Mouse (Mus musculus) hindbrain, postnatal 0 days (tissue): ENCODE data around the gene Polr2h. TPM values are rescaled to one million over a fixed set of nuclear protein-coding genes. Genes with fewer than 3 reads are reported as not detected.
A peak's percentile ranks its signal among the peaks of the same experiment; 100 is the strongest.

Experiments
- ATAC-seq: fragments of 200-750 bp; cut with Nextera tagmentation; 2 replicates; pipeline ENCODE4 v1.8.0; 2017; ENCODE audit warnings: mild to moderate bottlenecking, moderate TSS enrichment, moderate library complexity
- DNase-seq: peaks from one replicate; pipeline ENCODE4 v3.0.0-alpha.2; 2015; ENCODE audit warnings: low spot score
- H3K27ac ChIP-seq: fragments of 300-500 bp; sonication (generic); 2 replicates; pipeline ENCODE4 v1.5.1; 2014; ENCODE audit warnings: mild to moderate bottlenecking
- H3K27me3 ChIP-seq: fragments of 300-500 bp; sonication (generic); 2 replicates; pipeline ENCODE4 v1.6.1; 2014; ENCODE audit warnings: low read length, mixed read lengths; ENCODE audit not compliant: insufficient read depth
- H3K36me3 ChIP-seq: fragments of 300-500 bp; sonication (generic); 2 replicates; pipeline ENCODE4 v1.6.1; 2014; ENCODE audit warnings: low read length, mixed read lengths; ENCODE audit not compliant: insufficient read depth
- H3K4me1 ChIP-seq: fragments of 300-500 bp; sonication (generic); 2 replicates; pipeline ENCODE4 v1.6.1; 2014; ENCODE audit warnings: antibody characterized with exemption, low read length, mixed read lengths; ENCODE audit not compliant: insufficient read depth
- H3K4me2 ChIP-seq: fragments of 300-500 bp; sonication (generic); 2 replicates; pipeline ENCODE4 v1.6.1; 2014; ENCODE audit warnings: low read depth, mild to moderate bottlenecking, low read length, moderate library complexity, mixed read lengths
- H3K4me3 ChIP-seq: fragments of 300-500 bp; sonication (generic); 2 replicates; pipeline ENCODE4 v1.5.1; 2014; ENCODE audit warnings: low read length
- H3K9ac ChIP-seq: fragments of 300-500 bp; sonication (generic); replicated peaks from 2 replicates; pipeline ENCODE4 v1.6.1; 2014; ENCODE audit warnings: mild to moderate bottlenecking, low read length, moderate library complexity, mixed read lengths
- H3K9me3 ChIP-seq: fragments of 300-500 bp; sonication (generic); 2 replicates; pipeline ENCODE4 v1.6.1; 2016; ENCODE audit warnings: low read length, mixed read lengths
- CTCF ChIP-seq: IDR thresholded peaks from 2 replicates; pipeline ENCODE4 v1.5.1; 2016; ENCODE audit warnings: antibody characterized with exemption, control low read depth, low read depth
- WGBS: fragments of 180-500 bp; shearing (Covaris S2); extraction: QIAGEN DNeasy Blood & Tissue Kit; methylation state at CpG from one replicate; pipeline ENCODE4 v1.1.7; 2014; 5-methylcytosine and 5-hydroxymethylcytosine counted together
- polyA plus RNA-seq: library from polyadenylated mRNA; unstranded; fragments of >200 nt; fragmentation: Nextera tagmentation; extraction: Ambion mirVana; gene quantifications from 2 replicates; pipeline ENCODE4 v1.2.1, GENCODE M21; 2015
- total RNA-seq: library from RNA; depleted of rRNA; stranded (reverse); fragments of >200 nt; gene quantifications from 2 replicates; pipeline ENCODE4 v1.2.3, GENCODE M21; 2014

Gene Polr2h
- total and polyA plus RNA-seq, 2 experiments from 2014 or later = 25.5 to 90.8 TPM

- ATAC-seq = no peak
- H3K9ac ChIP-seq = peak overlapping the region; percentile 68; the same call in 1 of the 2 replicates
- H3K4me3 ChIP-seq = peak overlapping the region; percentile 45; the same call in 1 of the 2 replicates
- peaks cover 11% of the 10 kb centered on the region for H3K4me1 ChIP-seq
- H3K36me3 ChIP-seq = peaks cover 41% of the 10 kb centered on the region
- no peaks in the 10 kb centered on the region for H3K9me3 ChIP-seq
- 34% methylated on average over 16 of the region's 16 CpGs for WGBS
- H3K4me2 ChIP-seq = peak overlapping the region; percentile 65
- peak overlapping the region; percentile 89 for H3K27ac ChIP-seq
- no peak for TF ChIP-seq CTCF
- H3K27me3 ChIP-seq = no peaks in the 10 kb centered on the region
- DNase-seq = no peak
Measured at GRCm38 (mm10) chr16:20692241-20692965, 25.1 kb upstream of the Polr2h start.

GRCm38 (mm10) chr16:20693111-20693701, 24.3 kb upstream of the Polr2h start, which contains the start of gene Fam131a:
Gene Fam131a, plus strand, starts transcription at chr16:20693241.
- Histone ChIP-seq H3K9ac (peak within 1 kb of the TSS; percentile 68), H3K27me3 (no peaks in the 10 kb centered on the region), H3K27ac (peak within 1 kb of the TSS; percentile 89), H3K9me3 (no peaks in the 10 kb centered on the region), H3K4me3 (peak within 1 kb of the TSS; percentile 45), H3K4me2 (peak within 1 kb of the TSS; percentile 65), H3K36me3 (peaks cover 34% of the 10 kb centered on the region), H3K4me1 (peaks cover 11% of the 10 kb centered on the region)
- TF ChIP-seq CTCF = no peak
- DNase-seq (peak; percentile 97), ATAC-seq (peak; percentile 95)
- WGBS = 1% methylated on average over 32 of the region's 37 CpGs

- peak overlapping the region; percentile 84 for H3K27ac ChIP-seq
- H3K9me3 ChIP-seq = no peaks in the 10 kb centered on the region
- no peak overlapping the region for H3K4me3 ChIP-seq
- H3K4me1 ChIP-seq = peaks cover 11% of the 10 kb centered on the region
- no peaks in the 10 kb centered on the region for H3K27me3 ChIP-seq
- no peak for TF ChIP-seq CTCF
- 54% methylated on average over 8 of the region's 8 CpGs for WGBS
- peak overlapping the region; percentile 75 for H3K4me2 ChIP-seq
- H3K36me3 ChIP-seq = peaks cover 21% of the 10 kb centered on the region
- peak; percentile 46 for DNase-seq
- ATAC-seq = no peak
- H3K9ac ChIP-seq = no peak overlapping the region
Measured at GRCm38 (mm10) chr16:20694781-20695180, 22.7 kb upstream of the Polr2h start.

- Histone ChIP-seq H3K9me3 (no peaks in the 10 kb centered on the region), H3K27ac (peak overlapping the region; percentile 84), H3K9ac (peak overlapping the region; percentile 65), H3K4me1 (peaks cover 11% of the 10 kb centered on the region), H3K27me3 (no peaks in the 10 kb centered on the region), H3K4me3 (peak overlapping the region; percentile 42), H3K4me2 (peak overlapping the region; percentile 75), H3K36me3 (peaks cover 16% of the 10 kb centered on the region)
- under 1% methylated on average over 46 of the region's 46 CpGs for WGBS
- ATAC-seq (peak; percentile 84), DNase-seq (peak; percentile 97)
- no peak for TF ChIP-seq CTCF
Measured at GRCm38 (mm10) chr16:20695622-20696323, 21.7 kb upstream of the Polr2h start.

- no peaks in the 10 kb centered on the region for H3K27me3 ChIP-seq
- ATAC-seq = no peak
- 85% methylated on average over 5 of the region's 5 CpGs for WGBS
- H3K36me3 ChIP-seq = peaks cover 15% of the 10 kb centered on the region; the same call in 1 of the 2 replicates
- TF ChIP-seq CTCF = no peak
- no peak overlapping the region for H3K27ac ChIP-seq
- H3K4me2 ChIP-seq = no peak overlapping the region
- peaks cover 22% of the 10 kb centered on the region; the same call in 1 of the 2 replicates for H3K4me1 ChIP-seq
- H3K9me3 ChIP-seq = no peaks in the 10 kb centered on the region
- DNase-seq = no peak
- no peak overlapping the region for H3K4me3 ChIP-seq
- no peak overlapping the region for H3K9ac ChIP-seq
Measured at GRCm38 (mm10) chr16:20699266-20699665, 18.2 kb upstream of the Polr2h start.

GRCm38 (mm10) chr16:20700036-20700435, 17.4 kb upstream of the Polr2h start:
- no peak overlapping the region for H3K9ac ChIP-seq
- TF ChIP-seq CTCF = no peak
- 34% methylated on average over 5 of the region's 5 CpGs for WGBS

More at GRCm38 (mm10) chr16:20700036-20700435, 17.4 kb upstream of the Polr2h start:
- ATAC-seq (no peak), DNase-seq (peak; percentile 15)
- Histone ChIP-seq H3K27ac (no peak overlapping the region), H3K27me3 (no peaks in the 10 kb centered on the region), H3K36me3 (peaks cover 15% of the 10 kb centered on the region; the same call in 1 of the 2 replicates), H3K4me3 (no peak overlapping the region), H3K4me1 (peaks cover 15% of the 10 kb centered on the region; the same call in 1 of the 2 replicates), H3K4me2 (no peak overlapping the region), H3K9me3 (no peaks in the 10 kb centered on the region)
